Mouse (Mus musculus) limb, embryonic 15.5 days (tissue): ENCODE results near the gene Ahnak. TPM values are rescaled to one million over a fixed set of nuclear protein-coding genes. Genes with fewer than 3 reads are reported as not detected.
"Not testable (repeated sequence)": the region's sequence is repeated elsewhere in the genome, so short reads cannot be mapped to it uniquely, and the experiment has no call there.

Experiments
- ATAC-seq: fragments of 200-750 bp; cut with Nextera tagmentation; 2 replicates; pipeline ENCODE4 v1.8.0; 2017; ENCODE audit warnings: low read depth, moderate TSS enrichment; ENCODE audit not compliant: insufficient number of reproducible peaks, low FRiP score, low TSS enrichment
- H3K27ac ChIP-seq: fragments of 300-500 bp; sonication (generic); 2 replicates; pipeline ENCODE4 v1.5.1; 2015; ENCODE audit warnings: moderate library complexity, mild to moderate bottlenecking, inconsistent platforms
- H3K27me3 ChIP-seq: fragments of 300-500 bp; sonication (generic); 2 replicates; pipeline ENCODE4 v1.6.1; 2015; ENCODE audit warnings: inconsistent platforms
- H3K36me3 ChIP-seq: fragments of 300-500 bp; sonication (generic); 2 replicates; pipeline ENCODE4 v1.6.1; 2015; ENCODE audit warnings: inconsistent platforms
- H3K4me1 ChIP-seq: fragments of 300-500 bp; sonication (generic); 2 replicates; pipeline ENCODE4 v1.6.1; 2015; ENCODE audit warnings: inconsistent platforms
- H3K4me2 ChIP-seq: fragments of 300-500 bp; sonication (generic); 2 replicates; pipeline ENCODE4 v1.6.1; 2015; ENCODE audit warnings: mild to moderate bottlenecking, inconsistent platforms
- H3K4me3 ChIP-seq: fragments of 300-500 bp; sonication (generic); 2 replicates; pipeline ENCODE4 v1.5.1; 2015; ENCODE audit warnings: mild to moderate bottlenecking, inconsistent platforms
- H3K9ac ChIP-seq: fragments of 300-500 bp; sonication (generic); 2 replicates; pipeline ENCODE4 v1.6.1; 2015; ENCODE audit warnings: inconsistent platforms
- H3K9me3 ChIP-seq: fragments of 300-500 bp; sonication (generic); 2 replicates; pipeline ENCODE4 v1.6.1; 2016; ENCODE audit warnings: inconsistent platforms
- WGBS: fragments of 180-500 bp; shearing (Covaris S2); methylation state at CpG from one replicate; pipeline ENCODE4 v1.1.7; 2015; 5-methylcytosine and 5-hydroxymethylcytosine counted together
- polyA plus RNA-seq: library from polyadenylated mRNA; unstranded; fragments of >200 nt; fragmentation: Nextera tagmentation; extraction: Ambion mirVana; gene quantifications from 2 replicates; pipeline ENCODE4 v1.2.1, GENCODE M21; 2015

Ahnak gene
- polyA plus RNA-seq, 1 experiment from 2014 or later = 104 TPM

- no peaks in the 10 kb centered on the region for H3K9me3 ChIP-seq
- H3K4me3 ChIP-seq = no peak overlapping the region
- H3K27ac ChIP-seq = no peak overlapping the region
- no peak overlapping the region for H3K9ac ChIP-seq
- no peaks in the 10 kb centered on the region for H3K27me3 ChIP-seq
- peaks cover 5% of the 10 kb centered on the region for H3K4me1 ChIP-seq
- H3K36me3 ChIP-seq = peaks cover 26% of the 10 kb centered on the region
- WGBS = 71% methylated on average over 8 of the region's 8 CpGs
- H3K4me2 ChIP-seq = no peak overlapping the region
- no peak for ATAC-seq
Measured at GRCm38 (mm10) chr19:9112043-9112442, 123.0 kb downstream of the Ahnak start.

GRCm38 (mm10) chr19:9116268-9116667 is 127.2 kb downstream of the Ahnak start:
- Histone ChIP-seq H3K36me3 (peaks cover 26% of the 10 kb centered on the region), H3K27ac (no peak overlapping the region), H3K4me1 (no peaks in the 10 kb centered on the region), H3K9me3 (no peaks in the 10 kb centered on the region), H3K9ac (no peak overlapping the region), H3K27me3 (no peaks in the 10 kb centered on the region), H3K4me3 (no peak overlapping the region), H3K4me2 (no peak overlapping the region)
- 81% methylated on average over 4 of the region's 4 CpGs for WGBS
- no peak for ATAC-seq

GRCm38 (mm10) chr19:9117275-9117674 is 128.2 kb downstream of the Ahnak start:
- no peaks in the 10 kb centered on the region for H3K4me1 ChIP-seq
- H3K9me3 ChIP-seq = no peaks in the 10 kb centered on the region
- H3K4me3 ChIP-seq = no peak overlapping the region
- no peak for ATAC-seq
- peaks cover 24% of the 10 kb centered on the region for H3K36me3 ChIP-seq
- WGBS = 83% methylated on average over 5 of the region's 5 CpGs
- H3K4me2 ChIP-seq = no peak overlapping the region
- no peaks in the 10 kb centered on the region for H3K27me3 ChIP-seq
- no peak overlapping the region for H3K27ac ChIP-seq
- no peak overlapping the region for H3K9ac ChIP-seq

- 84% methylated on average over 3 of the region's 3 CpGs for WGBS
- no peaks in the 10 kb centered on the region for H3K9me3 ChIP-seq
- H3K36me3 ChIP-seq = peaks cover 7% of the 10 kb centered on the region
- H3K4me1 ChIP-seq = no peaks in the 10 kb centered on the region
- H3K27ac ChIP-seq = no peak overlapping the region
- H3K4me2 ChIP-seq = no peak overlapping the region
- ATAC-seq = no peak
- no peak overlapping the region for H3K9ac ChIP-seq
- H3K27me3 ChIP-seq = no peaks in the 10 kb centered on the region
- H3K4me3 ChIP-seq = no peak overlapping the region
Measured at GRCm38 (mm10) chr19:9119655-9120425, 130.8 kb downstream of the Ahnak start.

GRCm38 (mm10) chr19:9122390-9122789 is 133.3 kb downstream of the Ahnak start:
- Histone ChIP-seq H3K4me3 (no peak overlapping the region), H3K27me3 (no peaks in the 10 kb centered on the region), H3K9ac (no peak overlapping the region), H3K27ac (no peak overlapping the region), H3K36me3 (no peaks in the 10 kb centered on the region; the same call in 1 of the 2 replicates), H3K4me1 (no peaks in the 10 kb centered on the region), H3K4me2 (no peak overlapping the region), H3K9me3 (no peaks in the 10 kb centered on the region)
- WGBS = 90% methylated on average over 1 of the region's 1 CpGs
- no peak for ATAC-seq

GRCm38 (mm10) chr19:9123986-9124385 is 134.9 kb downstream of the Ahnak start:
- WGBS = 95% methylated on average over 2 of the region's 2 CpGs
- not testable (repeated sequence) for H3K27me3 ChIP-seq, H3K9me3 ChIP-seq, H3K27ac ChIP-seq, H3K4me2 ChIP-seq, H3K4me1 ChIP-seq, H3K4me3 ChIP-seq, H3K36me3 ChIP-seq, ATAC-seq, H3K9ac ChIP-seq

Other genes starting within 250 kb of the Ahnak start
- gene 1700092M07Rik, start 248.6 kb upstream of the Ahnak start, polyA plus RNA-seq = 1.7 and 2.3 TPM in 2 replicates
- gene Stx5a, start 247.9 kb upstream of the Ahnak start, polyA plus RNA-seq = 185 and 189 TPM in 2 replicates
- 171 and 188 TPM in 2 replicates for gene Nxf1, start 232.2 kb upstream of the Ahnak start, polyA plus RNA-seq
- 141 and 155 TPM in 2 replicates for gene Tmem223, start 218.3 kb upstream of the Ahnak start, polyA plus RNA-seq
- gene Tmem179b, start 214.8 kb upstream of the Ahnak start, polyA plus RNA-seq = 78.4 and 81.7 TPM in 2 replicates
- gene Taf6l, start 202.9 kb upstream of the Ahnak start, polyA plus RNA-seq = 24.9 and 25.3 TPM in 2 replicates
- gene Polr2g, start 190.7 kb upstream of the Ahnak start, polyA plus RNA-seq = 149 and 152 TPM in 2 replicates
- gene Zbtb3, start 186.7 kb upstream of the Ahnak start, polyA plus RNA-seq = 4.6 and 4.8 TPM in 2 replicates
- 50.4 and 56.8 TPM in 2 replicates for gene Ttc9c, start 170.0 kb upstream of the Ahnak start, polyA plus RNA-seq
- 5.4 and 5.6 TPM in 2 replicates for gene Hnrnpul2, start 169.3 kb upstream of the Ahnak start, polyA plus RNA-seq
- gene AC129217.1, start 159.5 kb upstream of the Ahnak start, polyA plus RNA-seq = not detected in 2 replicates
- 77.4 and 93.6 TPM in 2 replicates for gene Bscl2, start 151.8 kb upstream of the Ahnak start, polyA plus RNA-seq
- 2.0 and 3.0 TPM in 2 replicates for gene Gng3, start 150.1 kb upstream of the Ahnak start, polyA plus RNA-seq
- gene Lrrn4cl, start 138.5 kb upstream of the Ahnak start, polyA plus RNA-seq = 3.1 and 4.3 TPM in 2 replicates
- gene Ubxn1, start 117.8 kb upstream of the Ahnak start, polyA plus RNA-seq = 173 and 176 TPM in 2 replicates
- gene Uqcc3, start 108.4 kb upstream of the Ahnak start, polyA plus RNA-seq = 65.9 and 69.1 TPM in 2 replicates
- 69.3 and 76.7 TPM in 2 replicates for gene Lbhd1, start 105.6 kb upstream of the Ahnak start, polyA plus RNA-seq
- not detected in 2 replicates for gene Gm49403, start 105.4 kb upstream of the Ahnak start, polyA plus RNA-seq
- gene 1810009A15Rik, start 100.4 kb upstream of the Ahnak start, polyA plus RNA-seq = 76.8 and 80.9 TPM in 2 replicates
- gene Gm49416, start 100.4 kb upstream of the Ahnak start, polyA plus RNA-seq = not detected in 2 replicates
- 38.6 and 42.0 TPM in 2 replicates for gene Ints5, start 96.3 kb upstream of the Ahnak start, polyA plus RNA-seq
- gene Ganab, start 91.2 kb upstream of the Ahnak start, polyA plus RNA-seq = 97.4 and 102 TPM in 2 replicates
- 47.1 and 48.6 TPM in 2 replicates for gene B3gat3, start 68.9 kb upstream of the Ahnak start, polyA plus RNA-seq
- 4.0 and 4.6 TPM in 2 replicates for gene Rom1, start 59.9 kb upstream of the Ahnak start, polyA plus RNA-seq
- gene Eml3, start 59.7 kb upstream of the Ahnak start, polyA plus RNA-seq = 41.8 and 42.7 TPM in 2 replicates
- 155 and 160 TPM in 2 replicates for gene Mta2, start 47.4 kb upstream of the Ahnak start, polyA plus RNA-seq
- 29.3 and 30.0 TPM in 2 replicates for gene Tut1, start 35.4 kb upstream of the Ahnak start, polyA plus RNA-seq
- 467 and 482 TPM in 2 replicates for gene Eef1g, start 22.2 kb upstream of the Ahnak start, polyA plus RNA-seq
- gene Scgb1a1, start 98.7 kb downstream of the Ahnak start, polyA plus RNA-seq = 0.98 and 1.2 TPM in 2 replicates
- 11.5 and 14.1 TPM in 2 replicates for gene Asrgl1, start 146.4 kb downstream of the Ahnak start, polyA plus RNA-seq